Mouse (Mus musculus) urinary bladder, postnatal 25 days (tissue): ENCODE data around the gene Tenm2.

Experiments used
- DNase-seq: peaks from one replicate; pipeline ENCODE4 v3.0.0; 2022; ENCODE audit warnings: low spot score

Gene Tenm2

DNA sequence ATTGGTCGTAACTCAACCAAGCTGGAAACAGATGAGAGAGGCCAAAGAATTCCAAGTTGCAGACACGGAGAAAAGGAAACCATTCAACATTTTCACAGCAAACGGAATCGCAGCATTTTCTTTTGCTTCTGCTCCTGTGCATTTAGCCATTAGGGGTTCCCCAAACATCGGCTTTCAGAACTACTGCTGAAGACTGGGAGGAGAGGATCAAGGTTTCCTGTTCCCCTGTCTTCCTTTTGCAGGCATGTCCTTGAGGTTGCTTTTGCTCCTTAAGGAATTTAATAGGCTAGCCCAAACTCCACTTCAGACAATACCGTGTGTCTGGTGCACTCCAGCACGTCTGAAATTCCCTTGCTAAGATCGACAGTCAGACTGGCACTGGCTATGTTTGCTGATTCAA, 541.0 kb downstream of the Tenm2 start:
- no peak for DNase-seq

DNA sequence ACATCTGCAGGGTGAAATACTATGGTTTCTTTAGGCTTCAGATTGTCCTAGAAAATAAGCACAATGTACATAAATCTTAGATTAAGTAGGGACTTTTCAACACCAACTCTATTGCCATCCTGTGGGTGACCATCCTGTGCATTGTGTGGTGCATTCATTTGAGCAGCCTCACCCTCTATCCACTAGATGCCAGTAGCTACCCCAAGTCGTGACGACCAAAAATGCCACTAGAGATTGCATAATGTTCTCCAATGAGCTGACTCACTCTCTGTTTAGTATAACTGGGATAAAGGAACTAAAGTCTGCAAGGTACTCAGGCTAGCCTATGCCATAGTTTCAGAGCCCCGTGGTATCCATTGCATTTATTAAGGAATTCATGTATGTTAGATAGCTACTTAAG, 543.1 kb downstream of the Tenm2 start:
- no peak for DNase-seq

DNA sequence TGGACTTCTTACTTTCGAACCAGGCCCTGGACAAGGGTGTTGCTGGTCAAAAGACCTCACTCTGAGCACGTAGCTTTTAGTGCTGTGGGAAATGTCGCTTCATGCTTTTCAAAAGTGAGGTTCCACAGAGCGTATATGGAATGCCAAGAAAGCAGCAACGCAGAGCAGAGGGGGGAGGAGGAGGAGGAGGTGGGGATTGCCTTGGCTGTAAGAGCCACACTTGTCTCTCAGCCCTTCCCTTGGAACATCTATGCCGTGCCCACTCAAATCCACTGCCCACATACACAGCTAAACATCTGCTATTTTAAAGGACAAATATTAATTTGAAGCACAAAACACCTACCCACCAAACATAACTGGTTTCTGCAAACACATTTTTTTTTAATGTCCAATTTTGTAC, 544.9 kb downstream of the Tenm2 start:
- DNase-seq = no peak

- no peak for DNase-seq
These were observed 549.5 kb downstream of the Tenm2 start for GRCm38 (mm10) chr11:36686253-36686652.

DNA sequence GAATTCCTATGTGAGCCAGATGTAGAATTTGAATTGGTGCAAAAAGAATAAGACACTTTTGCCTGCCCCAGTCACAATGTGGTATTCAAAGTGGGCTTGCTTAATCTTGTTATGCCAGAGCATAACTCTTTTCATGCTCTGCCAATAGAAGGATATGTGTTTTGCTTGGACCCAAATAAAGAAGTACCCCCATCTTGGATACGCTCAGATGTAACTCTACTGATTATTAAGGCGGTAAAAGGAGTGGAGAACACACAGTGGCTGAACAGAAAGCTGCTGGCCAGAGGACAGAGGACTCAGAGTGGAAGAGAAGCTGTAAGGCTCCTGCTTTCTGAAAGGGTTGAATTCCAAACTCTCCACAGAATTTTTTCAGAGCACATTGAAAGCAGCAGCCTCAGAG, 556.4 kb downstream of the Tenm2 start:
- no peak for DNase-seq

- no peak for DNase-seq
These were observed 557.2 kb downstream of the Tenm2 start for GRCm38 (mm10) chr11:36678542-36678941.

GRCm38 (mm10) chr11:36678057-36678396, 557.7 kb downstream of the Tenm2 start:
- DNase-seq = no peak

GRCm38 (mm10) chr11:36677321-36678056, 558.3 kb downstream of the Tenm2 start:
- no peak for DNase-seq

DNA sequence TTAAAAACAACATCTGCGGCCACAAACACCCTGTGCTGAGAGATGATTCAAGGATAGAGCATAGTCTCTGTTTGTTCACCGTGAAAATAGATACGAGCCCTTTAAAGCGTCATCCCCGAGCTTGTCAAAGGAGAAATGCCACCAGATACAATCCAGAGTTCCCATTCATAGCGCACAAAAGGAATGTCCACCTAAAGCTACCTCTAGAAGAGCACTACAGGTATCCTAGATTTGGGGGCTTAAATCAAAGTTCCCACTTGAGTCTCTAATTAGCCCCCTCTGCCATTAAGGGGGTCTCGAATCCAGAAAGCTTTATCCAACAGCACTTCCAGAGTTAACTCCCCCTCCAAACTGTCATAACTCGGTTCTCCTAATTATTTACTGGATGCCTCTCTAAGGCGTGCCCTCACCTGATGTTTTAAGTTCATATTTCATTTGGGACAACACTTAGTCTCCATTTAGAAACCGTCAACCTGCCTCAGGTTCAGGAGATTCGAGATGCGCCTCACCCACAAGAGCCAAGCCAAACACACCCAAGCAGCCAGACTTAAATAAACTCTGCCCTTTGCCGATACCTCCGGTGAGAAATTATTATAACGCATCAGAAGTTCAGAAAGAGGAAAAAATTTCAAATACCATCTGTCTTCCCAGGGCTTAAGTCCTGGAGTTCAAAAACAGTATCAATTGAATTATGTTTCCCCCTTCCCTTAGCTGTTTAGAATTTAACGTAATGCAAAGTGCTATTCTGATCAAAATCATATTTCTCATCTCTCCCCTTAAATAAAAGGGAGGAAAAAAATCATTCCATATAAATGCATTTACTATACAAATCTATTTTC, 559.1 kb downstream of the Tenm2 start:
- no peak for DNase-seq

GRCm38 (mm10) chr11:36674902-36675422, 560.8 kb downstream of the Tenm2 start:
- no peak for DNase-seq

DNA sequence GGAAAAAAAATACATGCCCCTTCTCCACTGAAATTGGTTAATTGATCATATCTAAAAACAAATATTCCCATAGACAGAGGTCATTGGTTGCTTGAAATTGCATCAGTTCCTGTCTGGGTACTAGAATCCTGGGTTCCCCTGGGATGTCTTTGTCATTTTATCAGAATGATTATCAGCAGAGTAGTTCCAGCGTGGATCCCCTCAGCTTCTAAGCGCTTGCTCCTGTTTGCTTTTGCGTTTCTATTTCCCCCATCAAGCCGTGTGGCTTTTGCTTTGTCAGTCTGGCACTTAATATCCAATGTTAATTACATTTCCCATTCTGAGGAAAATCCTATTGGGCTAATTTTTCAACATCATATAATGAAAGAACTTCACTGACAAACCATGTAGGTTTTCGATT, 561.6 kb downstream of the Tenm2 start:
- no peak for DNase-seq

- no peak for DNase-seq
These were observed 564.6 kb downstream of the Tenm2 start for GRCm38 (mm10) chr11:36671196-36671595.

DNA sequence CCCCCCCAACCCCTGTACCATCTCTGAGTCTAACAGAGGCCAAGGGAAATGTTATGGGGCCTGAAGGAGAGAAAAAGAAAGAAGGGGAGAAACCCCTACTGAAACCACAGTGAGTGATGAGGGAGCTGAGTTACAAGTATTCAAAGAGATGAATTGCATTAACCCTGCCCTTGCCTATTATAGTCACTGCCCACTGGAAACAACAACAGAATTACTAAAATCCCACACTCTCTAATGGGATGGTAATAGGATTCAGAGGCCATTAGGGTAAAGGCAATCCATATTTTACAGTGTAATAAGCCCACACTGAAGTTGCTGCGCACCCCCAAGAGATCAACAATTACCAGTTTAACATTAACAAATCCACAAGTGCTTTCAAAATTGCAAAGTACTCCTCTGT, 571.7 kb downstream of the Tenm2 start:
- no peak for DNase-seq

GRCm38 (mm10) chr11:36663571-36663970, 572.2 kb downstream of the Tenm2 start:
- DNase-seq = no peak

GRCm38 (mm10) chr11:36653656-36654323, 582.0 kb downstream of the Tenm2 start:
- DNase-seq = no peak

GRCm38 (mm10) chr11:36647179-36647578, 588.6 kb downstream of the Tenm2 start:
- no peak for DNase-seq

- no peak for DNase-seq
These were observed 600.7 kb downstream of the Tenm2 start for GRCm38 (mm10) chr11:36635082-36635481.

DNA sequence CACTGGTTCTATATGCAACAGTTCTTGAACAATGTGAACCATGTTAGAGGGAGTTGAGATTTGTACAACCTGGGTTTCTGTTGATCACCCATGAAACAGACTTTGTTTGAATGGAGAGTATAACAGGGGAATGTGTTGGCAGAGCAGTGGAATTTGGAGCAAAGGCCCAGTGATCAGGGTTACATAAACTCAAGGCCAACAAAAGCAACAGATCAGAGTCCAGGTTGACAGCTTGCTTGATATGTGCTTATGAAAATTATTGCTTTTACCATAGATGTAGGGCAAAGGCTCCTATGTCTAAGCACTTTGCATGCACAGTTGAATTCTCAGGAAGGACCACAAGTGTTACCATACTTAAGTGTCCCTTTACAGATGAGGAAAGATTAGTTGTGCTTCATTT, 603.6 kb downstream of the Tenm2 start:
- DNase-seq = no peak

GRCm38 (mm10) chr11:36613807-36614206, 622.0 kb downstream of the Tenm2 start:
- DNase-seq = no peak

- no peak for DNase-seq
These were observed 630.9 kb downstream of the Tenm2 start for GRCm38 (mm10) chr11:36604815-36605382.

DNA sequence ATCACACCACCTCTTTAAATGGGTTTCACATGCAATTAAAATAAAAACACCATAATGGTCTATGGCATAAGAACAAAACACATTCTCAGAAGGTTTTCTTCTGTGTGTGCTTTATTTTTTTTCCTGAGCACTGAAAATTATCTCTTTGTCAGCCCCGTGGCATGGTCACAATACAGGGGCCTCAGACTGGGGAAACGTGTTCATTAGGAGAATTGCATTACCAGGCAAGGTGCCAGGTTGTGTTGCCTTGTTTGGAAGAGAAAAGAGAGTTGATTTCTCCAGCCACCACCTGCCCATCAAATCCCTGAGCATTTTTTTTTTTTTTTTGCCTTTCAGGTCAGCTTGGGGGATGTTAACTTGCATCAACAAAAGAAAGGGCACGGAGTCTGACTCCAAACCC, 631.5 kb downstream of the Tenm2 start:
- DNase-seq = no peak

DNA sequence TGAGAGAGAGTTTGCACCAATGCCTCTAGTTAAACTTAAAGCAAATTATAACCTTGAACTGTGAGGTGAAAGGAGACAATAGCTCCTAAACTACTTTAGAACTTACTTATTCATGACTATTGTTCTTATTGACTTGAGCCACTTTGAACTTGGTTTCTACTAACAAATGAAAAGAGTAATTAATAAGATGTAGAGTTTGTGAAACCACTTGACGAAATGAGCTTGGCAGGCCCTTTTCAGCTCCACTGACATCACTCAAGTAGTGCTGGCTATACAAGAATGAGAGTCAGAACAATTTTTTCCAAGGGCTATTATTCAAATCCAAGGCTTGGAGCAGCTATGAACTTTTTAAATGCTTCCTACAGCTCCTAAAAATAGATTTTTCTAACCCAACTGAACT, 643.3 kb downstream of the Tenm2 start:
- no peak for DNase-seq
